Mouse (Mus musculus) heart, embryonic 14.5 days (tissue): ENCODE measurements around the gene Olfr1368. TPM values are rescaled to one million over a fixed set of nuclear protein-coding genes. Genes with fewer than 3 reads are reported as not detected.

ENCODE experiments used
- ATAC-seq: fragments of 200-750 bp; cut with Nextera tagmentation; 2 replicates; pipeline ENCODE4 v1.8.0; 2017; ENCODE audit warnings: low read depth, moderate TSS enrichment; ENCODE audit not compliant: insufficient number of reproducible peaks, insufficient read depth, low FRiP score
- H3K27ac ChIP-seq, 2 experiments: fragments of 200-500 bp in 1 of 2; fragments of 300-500 bp in 1 of 2; sonication (generic) in 1 of 2; replicated peaks in 1 of 2; 2 replicates each; pipeline ENCODE4 v1.5.1; 2012 to 2014; ENCODE audit warnings: low read depth in 2 of 2, low read length in 2 of 2, control low read depth in 1 of 2, mild to moderate bottlenecking in 1 of 2, mixed read lengths in 1 of 2; ENCODE audit not compliant: control insufficient read depth in 1 of 2, insufficient read depth in 1 of 2
- H3K27me3 ChIP-seq: fragments of 300-500 bp; sonication (generic); 2 replicates; pipeline ENCODE4 v1.6.1; 2014; ENCODE audit warnings: mild to moderate bottlenecking, low read length, control low read depth; ENCODE audit not compliant: control insufficient read depth, insufficient read depth
- H3K36me3 ChIP-seq: fragments of 300-500 bp; sonication (generic); 2 replicates; pipeline ENCODE4 v1.6.1; 2014; ENCODE audit warnings: mild to moderate bottlenecking, control low read depth, low read length, mixed read lengths; ENCODE audit not compliant: control insufficient read depth, insufficient read depth
- H3K4me1 ChIP-seq, 2 experiments: fragments of 200-500 bp in 1 of 2; fragments of 300-500 bp in 1 of 2; sonication (generic) in 1 of 2; 2 replicates each; pipeline ENCODE4 v1.6.1; 2012 to 2014; ENCODE audit warnings: low read length in 2 of 2, control low read depth in 1 of 2, mixed read lengths in 1 of 2; ENCODE audit not compliant: control insufficient read depth in 2 of 2, insufficient read depth in 2 of 2
- H3K4me2 ChIP-seq: fragments of 300-500 bp; sonication (generic); 2 replicates; pipeline ENCODE4 v1.6.1; 2014; ENCODE audit warnings: mild to moderate bottlenecking, low read length
- H3K4me3 ChIP-seq, 2 experiments: fragments of 200-500 bp in 1 of 2; fragments of 300-500 bp in 1 of 2; sonication (generic) in 1 of 2; 2 replicates each; pipeline ENCODE4 v1.5.1; 2012 to 2014; ENCODE audit warnings: low read length in 2 of 2, mild to moderate bottlenecking in 2 of 2, control low read depth in 1 of 2, low read depth in 1 of 2, moderate library complexity in 1 of 2; ENCODE audit not compliant: control insufficient read depth in 1 of 2, insufficient read depth in 1 of 2
- H3K9ac ChIP-seq: fragments of 300-500 bp; sonication (generic); 2 replicates; pipeline ENCODE4 v1.6.1; 2014; ENCODE audit warnings: mild to moderate bottlenecking, low read length
- H3K9me3 ChIP-seq: fragments of 300-500 bp; sonication (generic); 2 replicates; pipeline ENCODE4 v1.6.1; 2016; ENCODE audit warnings: low read length, control low read depth; ENCODE audit not compliant: control insufficient read depth
- WGBS: fragments of 180-500 bp; shearing (Covaris S2); extraction: QIAGEN DNeasy Blood & Tissue Kit; methylation state at CpG from one replicate; pipeline ENCODE4 v1.1.7; 2014; 5-methylcytosine and 5-hydroxymethylcytosine counted together
- polyA plus RNA-seq: library from polyadenylated mRNA; unstranded; fragments of >200 nt; fragmentation: Nextera tagmentation; extraction: Ambion mirVana; gene quantifications from 2 replicates; pipeline ENCODE4 v1.2.1, GENCODE M21; 2014

Olfr1368 gene
- polyA plus RNA-seq, 1 experiment from 2014 or later: not detected

GRCm38 (mm10) chr13:21166936-21167909 lies 21.6 kb upstream of the Olfr1368 start:
- WGBS: 2% methylated on average over 27 of the region's 27 CpGs

GRCm38 (mm10) chr13:21162591-21162990 lies 16.9 kb upstream of the Olfr1368 start:
- H3K4me2 ChIP-seq: no peak overlapping the region
- no peak overlapping the region for H3K9ac ChIP-seq
- ATAC-seq: no peak
- no peaks in the 10 kb centered on the region for H3K9me3 ChIP-seq
- no peak overlapping the region for H3K27ac ChIP-seq
- no peaks in the 10 kb centered on the region for H3K27me3 ChIP-seq
- no peaks in the 10 kb centered on the region for H3K4me1 ChIP-seq
- H3K4me3 ChIP-seq: no peak overlapping the region
- no peaks in the 10 kb centered on the region for H3K36me3 ChIP-seq
- 61% methylated on average over 5 of the region's 5 CpGs for WGBS

More at GRCm38 (mm10) chr13:21166936-21167909, 21.6 kb upstream of the Olfr1368 start:
- peak; percentile 49 for ATAC-seq
- Histone ChIP-seq H3K36me3 (no peaks in the 10 kb centered on the region), H3K9ac (peak overlapping the region; percentile 64), H3K4me3 (peak overlapping the region; percentile 53 to 57), H3K27me3 (no peaks in the 10 kb centered on the region), H3K27ac (peak overlapping the region in 1 of 2 experiments; percentile 49; a peak in 1 of 4 replicates), H3K4me1 (peaks cover 0 to 12% of the 10 kb centered on the region in 2 experiments; a peak in 1 of 4 replicates), H3K9me3 (no peaks in the 10 kb centered on the region), H3K4me2 (peak overlapping the region; percentile 95)

GRCm38 (mm10) chr13:21161591-21161990 lies 15.9 kb upstream of the Olfr1368 start:
- Histone ChIP-seq H3K4me1 (no peaks in the 10 kb centered on the region), H3K4me3 (peak overlapping the region in 1 of 2 experiments; percentile 79; a peak in 2 of 4 replicates), H3K36me3 (no peaks in the 10 kb centered on the region), H3K4me2 (peak overlapping the region; percentile 92), H3K9me3 (no peaks in the 10 kb centered on the region), H3K27ac (no peak overlapping the region), H3K9ac (no peak overlapping the region), H3K27me3 (no peaks in the 10 kb centered on the region)
- ATAC-seq: no peak
- WGBS: 54% methylated on average over 2 of the region's 2 CpGs

- ATAC-seq: peak; percentile 82
- Histone ChIP-seq H3K4me2 (peak overlapping the region; percentile 92), H3K9me3 (no peaks in the 10 kb centered on the region), H3K27me3 (no peaks in the 10 kb centered on the region), H3K4me3 (peak overlapping the region; percentile 74 to 79; a peak in 3 of 4 replicates), H3K4me1 (no peaks in the 10 kb centered on the region), H3K27ac (no peak overlapping the region; a peak in 1 of 4 replicates), H3K36me3 (no peaks in the 10 kb centered on the region), H3K9ac (peak overlapping the region; percentile 76)
- under 1% methylated on average over 32 of the region's 32 CpGs for WGBS
Measured at GRCm38 (mm10) chr13:21160657-21161590, 15.3 kb upstream of the Olfr1368 start.

- ATAC-seq: no peak
- H3K4me2 ChIP-seq: peak overlapping the region; percentile 92
- no peaks in the 10 kb centered on the region for H3K4me1 ChIP-seq
- H3K9ac ChIP-seq: peak overlapping the region; percentile 76
- no peaks in the 10 kb centered on the region for H3K27me3 ChIP-seq
- under 1% methylated on average over 16 of the region's 16 CpGs for WGBS
- H3K4me3 ChIP-seq: peak overlapping the region; percentile 74 to 79
- peak overlapping the region; percentile 30 to 33; a peak in 3 of 4 replicates for H3K27ac ChIP-seq
- H3K36me3 ChIP-seq: no peaks in the 10 kb centered on the region
- H3K9me3 ChIP-seq: no peaks in the 10 kb centered on the region
Measured at GRCm38 (mm10) chr13:21160041-21160511, 14.4 kb upstream of the Olfr1368 start.

GRCm38 (mm10) chr13:21159475-21159819 lies 13.8 kb upstream of the Olfr1368 start:
- Histone ChIP-seq H3K4me3 (peak overlapping the region; percentile 74 to 79), H3K4me1 (no peaks in the 10 kb centered on the region), H3K9me3 (no peaks in the 10 kb centered on the region), H3K27ac (peak overlapping the region; percentile 22 to 30), H3K9ac (peak overlapping the region; percentile 76), H3K36me3 (no peaks in the 10 kb centered on the region), H3K27me3 (no peaks in the 10 kb centered on the region), H3K4me2 (peak overlapping the region; percentile 92)
- no peak for ATAC-seq
- under 1% methylated on average over 15 of the region's 15 CpGs for WGBS
